Mouse (Mus musculus): Measurements from ENCODE around the gene Dcaf15. TPM values are rescaled to one million over a fixed set of nuclear protein-coding genes. Genes with fewer than 3 reads are reported as not detected.

Gene Dcaf15
- total RNA-seq, 4 experiments from 2014 or later = 4.3 to 5.2 (median 4.7) TPM

- peak; percentile 91 to 92 for DNase-seq (ENCODE audit: low spot score in 2 of 2)
Measured at GRCm38 (mm10) chr8:84067047-84067573, 37.5 kb downstream of the Dcaf15 start.

- DNase-seq (ENCODE audit: low spot score in 2 of 2) = peak; percentile 99
Measured at GRCm38 (mm10) chr8:84066291-84066930, 38.2 kb downstream of the Dcaf15 start, which contains the start of gene Rfx1. Gene Rfx1, plus strand, starts transcription at chr8:84066834.

- no peak for DNase-seq (ENCODE audit: low spot score in 2 of 2)
Measured at GRCm38 (mm10) chr8:84065457-84066072, 39.0 kb downstream of the Dcaf15 start.

GRCm38 (mm10) chr8:84065037-84065436 lies 39.5 kb downstream of the Dcaf15 start, which contains the start of gene Gm10643:
Gene Gm10643, minus strand, starts transcription at chr8:84065137.
- DNase-seq (ENCODE audit: low spot score in 2 of 2) = no peak

- no peak for DNase-seq (ENCODE audit: low spot score in 2 of 2)
Measured at GRCm38 (mm10) chr8:84063861-84064610, 40.5 kb downstream of the Dcaf15 start.

GRCm38 (mm10) chr8:84060245-84060644 lies 44.3 kb downstream of the Dcaf15 start:
- no peak for DNase-seq (ENCODE audit: low spot score in 2 of 2)

- no peak for DNase-seq (ENCODE audit: low spot score in 2 of 2)
Measured at GRCm38 (mm10) chr8:84059226-84059625, 45.3 kb downstream of the Dcaf15 start.

GRCm38 (mm10) chr8:84057827-84058226 lies 46.7 kb downstream of the Dcaf15 start:
- DNase-seq (ENCODE audit: low spot score in 2 of 2) = no peak

GRCm38 (mm10) chr8:84053229-84053628 lies 51.3 kb downstream of the Dcaf15 start:
- DNase-seq (ENCODE audit: low spot score in 2 of 2) = no peak

GRCm38 (mm10) chr8:84052746-84053145 lies 51.8 kb downstream of the Dcaf15 start:
- no peak for DNase-seq (ENCODE audit: low spot score in 2 of 2)

GRCm38 (mm10) chr8:84048171-84048570 lies 56.4 kb downstream of the Dcaf15 start:
- DNase-seq (ENCODE audit: low spot score in 2 of 2) = no peak

Small RNAs within 50 kb of the gene (microRNA-seq; reads per million reads assigned to microRNA genes)
- not detected for gene Mir709

Other genes starting within 250 kb of the Dcaf15 start
- gene Adgrl1, start 204.7 kb downstream of the Dcaf15 start, total RNA-seq (2022) = 10 to 100 TPM in 2 of 4 experiments, 1 to 10 TPM in 2; 9.8 to 17.5 (median 12.5) TPM
- gene Gm10644, start 149.6 kb downstream of the Dcaf15 start, total RNA-seq (2022) = under 1 TPM; 0.24 to 0.94 (median 0.58) TPM
- under 1 TPM; 0.31 to 0.56 (median 0.41) TPM for gene Asf1b, start 149.3 kb downstream of the Dcaf15 start, total RNA-seq (2022)
- gene Prkaca, start 131.8 kb downstream of the Dcaf15 start, total RNA-seq (2022) = 100 to 1,000 TPM; 144 to 161 (median 159) TPM
- 10 to 100 TPM; 14.6 to 17.7 (median 16.2) TPM for gene Samd1, start 107.1 kb downstream of the Dcaf15 start, total RNA-seq (2022)
- gene 1700067K01Rik, start 103.3 kb downstream of the Dcaf15 start, total RNA-seq (2022) = not detected
- 1 to 10 TPM; 1.1 to 3.9 (median 2.5) TPM for gene 2210011C24Rik, start 92.6 kb downstream of the Dcaf15 start, total RNA-seq (2022)
- gene Palm3, start 83.3 kb downstream of the Dcaf15 start, total RNA-seq (2022) = under 1 TPM in 2 of 4 experiments, not detected in 2; 0.11 to 0.16 TPM
- gene Il27ra, start 62.2 kb downstream of the Dcaf15 start, total RNA-seq (2022) = under 1 TPM; 0.27 to 0.56 (median 0.43) TPM
- gene Rln3, start 59.8 kb downstream of the Dcaf15 start, total RNA-seq (2022) = not detected
- 1 to 10 TPM in 2 of 4 experiments, under 1 TPM in 2; 0.77 to 1.4 (median 1.1) TPM for gene Gm10643, start 39.6 kb downstream of the Dcaf15 start, total RNA-seq (2022)
- 1 to 10 TPM; 3.1 to 4.9 (median 3.8) TPM for gene Rfx1, start 37.9 kb downstream of the Dcaf15 start, total RNA-seq (2022)
- not detected for gene Podnl1, start 21.2 kb upstream of the Dcaf15 start, total RNA-seq (2022)
- gene Cc2d1a, start 43.2 kb upstream of the Dcaf15 start, total RNA-seq (2022) = 10 to 100 TPM; 14.0 to 20.0 (median 15.4) TPM
- under 1 TPM; 0.16 to 0.46 (median 0.30) TPM for gene 4930432K21Rik, start 43.3 kb upstream of the Dcaf15 start, total RNA-seq (2022)
- not detected for gene Nanos3, start 80.4 kb upstream of the Dcaf15 start, total RNA-seq (2022)
- gene Zswim4, start 132.3 kb upstream of the Dcaf15 start, total RNA-seq (2022) = 1 to 10 TPM; 6.8 to 7.9 (median 7.0) TPM
- 100 to 1,000 TPM; 142 to 179 (median 152) TPM for gene D8Ertd738e, start 145.0 kb upstream of the Dcaf15 start, total RNA-seq (2022)
- gene Mri1, start 152.6 kb upstream of the Dcaf15 start, total RNA-seq (2022) = 10 to 100 TPM; 13.3 to 18.8 (median 16.4) TPM
- 1 to 10 TPM; 4.7 to 8.2 (median 5.8) TPM for gene Ccdc130, start 165.6 kb upstream of the Dcaf15 start, total RNA-seq (2022)